ENCODE assay signal across 10 mouse cellular contexts in the genomic region with DNA sequence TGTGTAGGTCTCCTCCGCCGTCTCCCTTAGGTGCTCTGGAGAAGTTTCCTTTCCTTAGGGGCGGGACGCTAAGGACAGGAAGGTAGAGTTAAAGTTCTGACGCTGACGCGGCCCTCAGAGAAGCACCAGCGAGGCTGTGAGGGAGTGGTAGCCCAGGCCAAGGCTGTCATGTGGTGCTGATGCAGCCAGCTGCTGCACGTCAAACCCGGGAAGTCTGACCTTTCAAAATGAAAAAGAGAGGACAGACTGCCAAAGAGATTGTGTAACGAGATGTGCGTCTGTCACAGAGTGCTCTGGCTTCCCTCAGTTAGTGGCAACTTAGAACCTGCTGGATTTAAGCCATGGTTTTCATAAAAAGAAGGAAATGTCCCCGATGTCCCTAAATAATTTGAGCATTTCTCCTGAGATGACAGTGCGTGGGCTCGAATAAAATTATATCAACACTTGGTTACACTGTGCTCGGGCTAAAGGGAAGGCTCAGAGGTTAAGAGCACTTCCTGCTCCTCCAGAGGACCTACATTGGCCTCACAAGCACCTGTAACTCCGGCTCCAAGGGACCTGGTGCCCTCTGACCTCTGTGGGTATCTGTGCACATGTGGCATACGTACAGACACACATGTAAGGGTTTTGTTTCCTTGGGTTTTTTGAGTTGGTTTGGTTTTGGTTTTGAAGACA. TPM values are rescaled to one million over a fixed set of nuclear protein-coding genes. Genes with fewer than 3 reads are reported as not detected.
DNase-seq lines count a peak whose midpoint lies in the region; TF ChIP-seq lines count a peak whose summit lies in the region.
"Had no signal": no experiment of that assay in that cellular context is flagged by ENCODE, and none has a peak within 500 bp of the region (broad histone marks: within the 10 kb centered on the region; RNA-seq: fewer than 3 reads in every experiment).

No protein-coding gene starts in this region.

- H3K4me1 ChIP-seq in lung, adult 2 months (ENCODE audit: control insufficient read depth, insufficient read depth, low read length), result peaks cover 15% of the 10 kb centered on the region

- no peak for TF ChIP-seq CTCF in lung, adult 2 months (IDR thresholded peaks at IDR 0.05; ENCODE audit: insufficient read depth, low read length)

- 37% methylated on average over 18 of the region's 18 CpGs for WGBS in lung, adult 2 months

- no peak overlapping the region for H3K4me3 ChIP-seq in lung, adult 2 months (replicated peaks; ENCODE audit: extremely low read depth, low read depth, low read length)
- H3K4me3 ChIP-seq: erythroblast, embryonic 14.5 days; liver, embryonic 15.5 days had no signal

- no peak for TF ChIP-seq POLR2A in lung, adult 2 months (IDR thresholded peaks at IDR 0.05; ENCODE audit: borderline replicate concordance, extremely low read depth, low read depth, low read length)

- peak; percentile 73 to 80 for DNase-seq in lung, adult 18-20 months
- DNase-seq in lung, adult 2 months, result no peak
- DNase-seq in gastrocnemius, adult 8-10 months (ENCODE audit: low spot score in 2 of 2), result peak; percentile 47 to 63
- peak; percentile 81 for DNase-seq in kidney, adult 9 months
- DNase-seq in right cerebral cortex, postnatal 25 days, result peak; percentile 38
- DNase-seq in spleen, postnatal 10 days (ENCODE audit: low spot score in 2 of 2), result no peak
- DNase-seq in urinary bladder, postnatal 25 days (ENCODE audit: low spot score), result no peak
- no peak for DNase-seq in spleen, adult 12 weeks (ENCODE audit: low spot score)

RNA-seq across cellular contexts. Expression of a gene that starts 9.1 kb away (rescaled TPM):
- 114 and 144 TPM in 2 replicates for polyA plus RNA-seq in lung, adult 2 months (2012; rRNA removed)
- total RNA-seq in gastrocnemius, adult 8-10 months (2022), result 10 to 100 TPM; 40.8 to 56.9 (median 49.9) TPM

RNA-seq across cellular contexts. Expression of a gene that starts 20.7 kb away (rescaled TPM):
- 17.9 and 20.5 TPM in 2 replicates for polyA plus RNA-seq in lung, adult 2 months (2012; rRNA removed)
- 10 to 100 TPM; 14.3 to 16.8 (median 15.2) TPM for total RNA-seq in gastrocnemius, adult 8-10 months (2022)

RNA-seq across cellular contexts. Expression of a gene that starts 28.6 kb away (rescaled TPM):
- polyA plus RNA-seq in lung, adult 2 months (2012; rRNA removed), result 18.9 and 22.5 TPM in 2 replicates
- total RNA-seq in gastrocnemius, adult 8-10 months (2022), result 1 to 10 TPM; 4.9 to 5.3 (median 5.2) TPM

RNA-seq across cellular contexts. Expression of a gene that starts 29.1 kb away (rescaled TPM):
- 42.4 and 57.6 TPM in 2 replicates for polyA plus RNA-seq in lung, adult 2 months (2012; rRNA removed)
- 10 to 100 TPM; 29.1 to 36.2 (median 32.2) TPM for total RNA-seq in gastrocnemius, adult 8-10 months (2022)

RNA-seq across cellular contexts. Expression of a gene that starts 46.6 kb away (rescaled TPM):
- polyA plus RNA-seq in lung, adult 2 months (2012; rRNA removed), result 29.8 and 58.1 TPM in 2 replicates
- total RNA-seq in gastrocnemius, adult 8-10 months (2022), result 10 to 100 TPM; 44.0 to 51.2 (median 46.4) TPM

Comparison
In these comparisons a context has a peak if more than half of its experiments do, and no peak if none do; other contexts are left out.
1. DNase-seq: peak in lung, adult 18-20 months (2 of 2), gastrocnemius, adult 8-10 months (2 of 2), kidney, adult 9 months (single experiment) and right cerebral cortex, postnatal 25 days (single experiment); none in lung, adult 2 months (single experiment), spleen, postnatal 10 days (0 of 2), urinary bladder, postnatal 25 days (single experiment) and spleen, adult 12 weeks (single experiment).